In genomic region chr1:94008826-94009225, GRCm38 (mm10) we compare ENCODE assay signal across 33 mouse cellular contexts. TPM values are rescaled to one million over a fixed set of nuclear protein-coding genes. Genes with fewer than 3 reads are reported as not detected.
DNase-seq lines count a peak whose midpoint lies in the region; ATAC-seq and TF ChIP-seq lines count a peak whose summit lies in the region.
"Not testable (repeated sequence)": the region's sequence is repeated elsewhere in the genome, so short reads cannot be mapped to it uniquely, and the experiment has no call there.
"Had no signal": no experiment of that assay in that cellular context is flagged by ENCODE, and none has a peak within 500 bp of the region (broad histone marks: within the 10 kb centered on the region; RNA-seq: fewer than 3 reads in every experiment).

No protein-coding gene starts in this region.

- not testable (repeated sequence) for H3K9ac ChIP-seq in hindbrain, embryonic 16.5 days (ENCODE audit: low read depth, low read length); limb, embryonic 14.5 days (ENCODE audit: low read depth, low read length, severe bottlenecking)

- WGBS in hindbrain, embryonic 16.5 days, result 91% methylated on average over 14 of the region's 19 CpGs
- WGBS in limb, embryonic 14.5 days, result 67% methylated on average over 12 of the region's 19 CpGs

- not testable (repeated sequence) for H3K4me1 ChIP-seq in hindbrain, embryonic 16.5 days (ENCODE audit: control insufficient read depth, insufficient read depth, low read depth, low read length); limb, embryonic 14.5 days (ENCODE audit: control insufficient read depth, insufficient read depth, low read length)

- not testable (repeated sequence) for H3K9me3 ChIP-seq in hindbrain, embryonic 16.5 days (ENCODE audit: control insufficient read depth, low read length); limb, embryonic 14.5 days (ENCODE audit: control insufficient read depth, low read length)

- ATAC-seq in hindbrain, embryonic 16.5 days, result 0 out of 2 replicates have a peak, but pooled peaks have one; percentile 17
- not testable (repeated sequence) for ATAC-seq in limb, embryonic 14.5 days (ENCODE audit: low FRiP score, low read depth)

- DNase-seq in brain, adult 2 months (ENCODE audit: low read depth, low spot score), result peak; percentile 87
- peak; percentile 86 to 88 for DNase-seq in frontal cortex, adult 2 months (ENCODE audit: extremely low spot score in 1 of 2, low spot score in 1 of 2)
- DNase-seq in layer of hippocampus, adult 9-10 months (ENCODE audit: low spot score), result peak; percentile 67
- DNase-seq in left cerebral cortex, adult 11 months (ENCODE audit: low spot score), result peak; percentile 67
- peak; percentile 74 to 90 for DNase-seq in left cerebral cortex, postnatal 14 days (ENCODE audit: low spot score in 2 of 2)
- peak; percentile 7 for DNase-seq in limb, embryonic 14.5 days (ENCODE audit: low spot score)
- peak; percentile 82 for DNase-seq in right cerebral cortex, postnatal 25 days

- H3K27me3 ChIP-seq in hindbrain, embryonic 16.5 days (replicated peaks; ENCODE audit: control insufficient read depth, insufficient read depth, low read length); limb, embryonic 14.5 days (ENCODE audit: control insufficient read depth, insufficient read depth, low read length): not testable (repeated sequence)

- intact Hi-C loops in left cerebral cortex, postnatal 14 days (cut with DNase I), result not testable (repeated sequence)

- H3K27ac ChIP-seq in hindbrain, embryonic 16.5 days (ENCODE audit: low read depth, low read length); limb, embryonic 14.5 days (replicated peaks; ENCODE audit: low read depth, low read length): not testable (repeated sequence)

- TF ChIP-seq POLR2A in limb, embryonic 14.5 days (IDR thresholded peaks at IDR 0.05; ENCODE audit: borderline replicate concordance, extremely low read depth, insufficient read depth, insufficient read length), result not testable (repeated sequence)

- H3K4me3 ChIP-seq in hindbrain, embryonic 16.5 days (ENCODE audit: low read length); limb, embryonic 14.5 days (replicated peaks; ENCODE audit: low read length): not testable (repeated sequence)

- H3K4me2 ChIP-seq in hindbrain, embryonic 16.5 days (ENCODE audit: low read length); limb, embryonic 14.5 days (replicated peaks; ENCODE audit: low read depth, low read length, severe bottlenecking): not testable (repeated sequence)

- H3K36me3 ChIP-seq in hindbrain, embryonic 16.5 days (ENCODE audit: control insufficient read depth, insufficient read depth, low read length); limb, embryonic 14.5 days (ENCODE audit: control insufficient read depth, insufficient read depth, low read length): not testable (repeated sequence)

RNA-seq across cellular contexts. Expression of gene Neu4, which starts 11.4 kb away (rescaled TPM):
- 8.0 and 8.2 TPM in 2 replicates for polyA plus RNA-seq in frontal cortex, adult 2 months (2012; rRNA removed)
- 0.11 and 0.41 TPM in 2 replicates for polyA plus RNA-seq in hindbrain, embryonic 16.5 days (2015; fragmentation: Nextera tagmentation; extraction: Ambion mirVana)
- total RNA-seq in left cerebral cortex, postnatal 14 days (2021), result 10 to 100 TPM; 12.8 to 13.4 TPM
- 0.04 TPM in 1 of 2 replicates, not detected in the other for polyA plus RNA-seq in limb, embryonic 14.5 days (2012; rRNA removed)
- not detected in 2 replicates for polyA plus RNA-seq in limb, embryonic 14.5 days (2014; fragmentation: Nextera tagmentation; extraction: Ambion mirVana)
- total RNA-seq: adrenal gland, adult 2 months; adrenal gland, postnatal 36 days; CH12.LX; ES-E14; gastrocnemius, adult 18-20 months; gastrocnemius, postnatal 25 days; heart, postnatal 25 days; liver, adult 2 months; monocyte, adult 5-6 weeks had no signal
- polyA plus RNA-seq: adrenal gland, adult 2 months; C2C12; forebrain, embryonic 14.5 days; heart, embryonic 10.5 days; heart, embryonic 15.5 days; hindbrain, embryonic 11.5 days; intestine, embryonic 15.5 days; kidney, adult 2 months; kidney, embryonic 16.5 days; liver, adult 2 months; liver, embryonic 15.5 days; lung, embryonic 14.5 days; midbrain, embryonic 14.5 days; neural tube, embryonic 14.5 days; small intestine, adult 2 months; stomach, embryonic 14.5 days had no signal

RNA-seq across cellular contexts. Expression of gene Gal3st2c, which starts 18.5 kb away (rescaled TPM):
- polyA plus RNA-seq in frontal cortex, adult 2 months (2012; rRNA removed), result 0.02 TPM in 1 of 2 replicates, not detected in the other
- polyA plus RNA-seq in hindbrain, embryonic 16.5 days (2015; fragmentation: Nextera tagmentation; extraction: Ambion mirVana), result not detected in 2 replicates
- under 1 TPM in 1 of 2 experiments, not detected in 1; 0.04 TPM for total RNA-seq in left cerebral cortex, postnatal 14 days (2021)
- polyA plus RNA-seq in limb, embryonic 14.5 days (2012; rRNA removed), result under 0.01 TPM in 1 of 2 replicates, not detected in the other
- not detected in 2 replicates for polyA plus RNA-seq in limb, embryonic 14.5 days (2014; fragmentation: Nextera tagmentation; extraction: Ambion mirVana)
- total RNA-seq: CH12.LX; hindbrain, postnatal 0 days; liver, adult 2 months; monocyte, adult 5-6 weeks had no signal
- polyA plus RNA-seq: adrenal gland, adult 2 months; C2C12; cerebellum, adult 2 months; forebrain, embryonic 14.5 days; heart, embryonic 10.5 days; hindbrain, embryonic 11.5 days; hindbrain, postnatal 0 days; kidney, adult 2 months; kidney, embryonic 16.5 days; liver, adult 2 months; liver, embryonic 15.5 days; lung, embryonic 14.5 days; midbrain, embryonic 14.5 days; neural tube, embryonic 14.5 days; stomach, embryonic 14.5 days had no signal

RNA-seq across cellular contexts. Expression of gene Pdcd1, which starts 43.5 kb away (rescaled TPM):
- polyA plus RNA-seq in frontal cortex, adult 2 months (2012; rRNA removed), result 0.12 and 0.13 TPM in 2 replicates
- not detected in 2 replicates for polyA plus RNA-seq in hindbrain, embryonic 16.5 days (2015; fragmentation: Nextera tagmentation; extraction: Ambion mirVana)
- not detected for total RNA-seq in left cerebral cortex, postnatal 14 days (2021)
- polyA plus RNA-seq in limb, embryonic 14.5 days (2012; rRNA removed), result 0.09 and 0.31 TPM in 2 replicates
- polyA plus RNA-seq in limb, embryonic 14.5 days (2014; fragmentation: Nextera tagmentation; extraction: Ambion mirVana), result 0.50 TPM in 1 of 2 replicates, not detected in the other
- total RNA-seq: gastrocnemius, adult 18-20 months; heart, postnatal 25 days; hindbrain, postnatal 0 days; monocyte, adult 5-6 weeks had no signal
- polyA plus RNA-seq: C2C12; forebrain, embryonic 14.5 days; heart, embryonic 10.5 days; hindbrain, embryonic 11.5 days; hindbrain, postnatal 0 days; kidney, embryonic 16.5 days; liver, adult 2 months; neural tube, embryonic 14.5 days; stomach, embryonic 14.5 days had no signal

Comparison
In these comparisons a context has a peak if more than half of its experiments do, and no peak if none do; other contexts are left out.
1. DNase-seq: peak in every context shown above with its lines; median percentile 87 in brain, adult 2 months; 87 in frontal cortex, adult 2 months; 82 in left cerebral cortex, postnatal 14 days; 82 in right cerebral cortex, postnatal 25 days; 67 in layer of hippocampus, adult 9-10 months; 67 in left cerebral cortex, adult 11 months; 7 in limb, embryonic 14.5 days.